Mouse (Mus musculus) limb, embryonic 14.5 days (tissue): ENCODE results near the gene C1ql1. TPM values are rescaled to one million over a fixed set of nuclear protein-coding genes. Genes with fewer than 3 reads are reported as not detected.

Source experiments
- ATAC-seq: fragments of 200-750 bp; cut with Nextera tagmentation; 2 replicates; pipeline ENCODE4 v1.8.0; 2017; ENCODE audit warnings: low read depth, moderate number of reproducible peaks, moderate TSS enrichment; ENCODE audit not compliant: low FRiP score
- DNase-seq: peaks from one replicate; pipeline ENCODE4 v3.0.0-alpha.2; 2015; ENCODE audit warnings: low spot score
- H3K27ac ChIP-seq: fragments of 300-500 bp; sonication (generic); replicated peaks from 2 replicates; pipeline ENCODE4 v1.5.1; 2014; ENCODE audit warnings: low read depth, mild to moderate bottlenecking, low read length, moderate library complexity, mixed read lengths
- H3K27me3 ChIP-seq: fragments of 300-500 bp; sonication (generic); 2 replicates; pipeline ENCODE4 v1.6.1; 2014; ENCODE audit warnings: low read length, mixed read lengths; ENCODE audit not compliant: control insufficient read depth, insufficient read depth
- H3K36me3 ChIP-seq: fragments of 300-500 bp; sonication (generic); 2 replicates; pipeline ENCODE4 v1.6.1; 2014; ENCODE audit warnings: mild to moderate bottlenecking, low read length, moderate library complexity, mixed read lengths; ENCODE audit not compliant: control insufficient read depth, insufficient read depth
- H3K4me1 ChIP-seq: fragments of 300-500 bp; sonication (generic); 2 replicates; pipeline ENCODE4 v1.6.1; 2014; ENCODE audit warnings: antibody characterized with exemption, low read length, mixed read lengths; ENCODE audit not compliant: control insufficient read depth, insufficient read depth
- H3K4me2 ChIP-seq: fragments of 300-500 bp; sonication (generic); replicated peaks from 2 replicates; pipeline ENCODE4 v1.6.1; 2014; ENCODE audit warnings: low read depth, mild to moderate bottlenecking, low read length, moderate library complexity; ENCODE audit not compliant: severe bottlenecking
- H3K4me3 ChIP-seq: fragments of 300-500 bp; sonication (generic); replicated peaks from 2 replicates; pipeline ENCODE4 v1.5.1; 2014; ENCODE audit warnings: low read length
- H3K9ac ChIP-seq: fragments of 300-500 bp; sonication (generic); 2 replicates; pipeline ENCODE4 v1.6.1; 2014; ENCODE audit warnings: mild to moderate bottlenecking, low read depth, low read length, moderate library complexity; ENCODE audit not compliant: severe bottlenecking
- H3K9me3 ChIP-seq: fragments of 300-500 bp; sonication (generic); 2 replicates; pipeline ENCODE4 v1.6.1; 2016; ENCODE audit warnings: low read length; ENCODE audit not compliant: control insufficient read depth
- POLR2A ChIP-seq: fragments of 200-500 bp; IDR thresholded peaks from 2 replicates; pipeline ENCODE4 v1.8.0; 2012; ENCODE audit warnings: inconsistent platforms, mild to moderate bottlenecking, moderate library complexity, borderline replicate concordance; ENCODE audit not compliant: insufficient read depth, insufficient read length; ENCODE audit errors: extremely low read depth
- WGBS: fragments of 180-500 bp; shearing (Covaris S2); extraction: QIAGEN DNeasy Blood & Tissue Kit; methylation state at CpG from one replicate; pipeline ENCODE4 v1.1.7; 2014; 5-methylcytosine and 5-hydroxymethylcytosine counted together
- polyA plus RNA-seq, 2 experiments: library from polyadenylated mRNA; depleted of rRNA in 1 of 2; stranded (reverse) in 1 of 2; unstranded in 1 of 2; fragments of >200 nt; fragmentation: Nextera tagmentation in 1 of 2; extraction: Ambion mirVana in 1 of 2; gene quantifications; 2 replicates each; pipeline versions ENCODE4 v1.2.1 to v1.2.3; 2012 to 2014

Gene C1ql1
- polyA plus RNA-seq, 2 experiments: 1.9 to 3.3 TPM

GRCm38 (mm10) chr11:102958870-102959269 is 12.4 kb upstream of the C1ql1 start:
- Histone ChIP-seq H3K9ac (no peak overlapping the region), H3K27ac (no peak overlapping the region), H3K27me3 (no peaks in the 10 kb centered on the region), H3K4me3 (no peak overlapping the region), H3K4me2 (no peak overlapping the region), H3K9me3 (no peaks in the 10 kb centered on the region), H3K36me3 (no peaks in the 10 kb centered on the region), H3K4me1 (peaks cover 11% of the 10 kb centered on the region)
- no peak for TF ChIP-seq POLR2A
- WGBS: 85% methylated on average over 1 of the region's 1 CpGs
- ATAC-seq (no peak), DNase-seq (no peak)

GRCm38 (mm10) chr11:102958431-102958830 is 11.9 kb upstream of the C1ql1 start:
- WGBS: 83% methylated on average over 6 of the region's 6 CpGs
- no peak overlapping the region for H3K4me3 ChIP-seq
- no peak overlapping the region for H3K4me2 ChIP-seq
- H3K27ac ChIP-seq: no peak overlapping the region
- TF ChIP-seq POLR2A: no peak
- DNase-seq (no peak), ATAC-seq (no peak)
- H3K9me3 ChIP-seq: no peaks in the 10 kb centered on the region
- H3K4me1 ChIP-seq: peaks cover 6% of the 10 kb centered on the region
- H3K9ac ChIP-seq: no peak overlapping the region
- H3K27me3 ChIP-seq: no peaks in the 10 kb centered on the region
- H3K36me3 ChIP-seq: no peaks in the 10 kb centered on the region

- Histone ChIP-seq H3K9ac (no peak overlapping the region), H3K9me3 (no peaks in the 10 kb centered on the region)
- no peak for TF ChIP-seq POLR2A
These were observed 11.2 kb upstream of the C1ql1 start for GRCm38 (mm10) chr11:102957692-102958091.

GRCm38 (mm10) chr11:102956962-102957614 is 10.6 kb upstream of the C1ql1 start:
- no peak overlapping the region for H3K27ac ChIP-seq

More at GRCm38 (mm10) chr11:102957692-102958091, 11.2 kb upstream of the C1ql1 start:
- Histone ChIP-seq H3K4me1 (no peaks in the 10 kb centered on the region), H3K27me3 (no peaks in the 10 kb centered on the region), H3K36me3 (no peaks in the 10 kb centered on the region), H3K27ac (no peak overlapping the region), H3K4me3 (no peak overlapping the region), H3K4me2 (no peak overlapping the region)
- ATAC-seq: no peak
- WGBS: 89% methylated on average over 8 of the region's 8 CpGs
- no peak for DNase-seq

GRCm38 (mm10) chr11:102952922-102953321 is 6.4 kb upstream of the C1ql1 start:
- no peak overlapping the region for H3K4me2 ChIP-seq
- H3K36me3 ChIP-seq: no peaks in the 10 kb centered on the region
- 30% methylated on average over 6 of the region's 6 CpGs for WGBS
- no peak for ATAC-seq
- H3K27me3 ChIP-seq: peaks cover 33% of the 10 kb centered on the region
- no peak for DNase-seq
- H3K9me3 ChIP-seq: no peaks in the 10 kb centered on the region
- no peak overlapping the region for H3K27ac ChIP-seq
- peaks cover 7% of the 10 kb centered on the region; the same call in 1 of the 2 replicates for H3K4me1 ChIP-seq
- H3K4me3 ChIP-seq: no peak overlapping the region
- H3K9ac ChIP-seq: no peak overlapping the region
- no peak for TF ChIP-seq POLR2A

More at GRCm38 (mm10) chr11:102956962-102957614, 10.6 kb upstream of the C1ql1 start:
- Histone ChIP-seq H3K4me1 (no peaks in the 10 kb centered on the region), H3K36me3 (no peaks in the 10 kb centered on the region), H3K9ac (peak overlapping the region; percentile 25; the same call in 1 of the 2 replicates), H3K27me3 (no peaks in the 10 kb centered on the region), H3K4me2 (no peak overlapping the region), H3K9me3 (no peaks in the 10 kb centered on the region), H3K4me3 (no peak overlapping the region)
- ATAC-seq (peak; percentile 72; the same call in 1 of the 2 replicates), DNase-seq (peak; percentile 22)
- WGBS: 45% methylated on average over 16 of the region's 16 CpGs
- TF ChIP-seq POLR2A: no peak
